Mouse (Mus musculus): Measurements from ENCODE around the gene Dll1. TPM values are rescaled to one million over a fixed set of nuclear protein-coding genes. Genes with fewer than 3 reads are reported as not detected.
A peak's percentile ranks its signal among the peaks of the same experiment; 100 is the strongest.

Dll1 gene
- polyA plus RNA-seq, 1 experiment from 2014 or later, result 18.5 TPM

DNA sequence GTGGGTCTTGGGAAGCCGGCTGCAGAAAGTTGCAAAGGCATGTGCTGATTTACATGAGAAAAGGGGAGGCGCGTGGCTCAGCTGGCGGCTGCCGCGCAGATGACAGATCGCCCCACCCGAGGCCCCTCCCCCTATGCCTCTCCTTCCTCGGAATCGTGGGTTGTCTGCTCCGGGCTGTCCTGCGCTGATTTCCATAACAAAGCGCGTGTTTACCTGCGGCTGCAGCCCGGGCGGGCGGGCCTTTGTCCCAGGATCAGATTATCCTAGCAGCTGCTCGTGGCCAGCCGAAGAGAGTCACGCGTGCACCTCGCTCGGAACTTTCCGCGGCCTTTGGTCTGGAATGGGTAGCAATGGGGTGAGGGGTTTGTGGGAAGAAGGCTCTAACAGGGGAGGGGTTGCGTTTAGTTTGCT, 4.0 kb upstream of the Dll1 start:
- Histone ChIP-seq H3K36me3 (ENCODE audit: control insufficient read depth, insufficient read depth) (no peaks in the 10 kb centered on the region), H3K4me3 (ENCODE audit: low read depth, low read length) (peak overlapping the region; percentile 43), H3K27me3 (replicated peaks; ENCODE audit: control insufficient read depth, insufficient read depth, low read length) (no peaks in the 10 kb centered on the region), H3K4me1 (replicated peaks; ENCODE audit: control insufficient read depth, insufficient read depth, low read length) (peaks cover 5% of the 10 kb centered on the region; the same call in 1 of the 2 replicates), H3K9me3 (ENCODE audit: control insufficient read depth) (no peaks in the 10 kb centered on the region), H3K4me2 (replicated peaks; ENCODE audit: low read depth) (peak overlapping the region; percentile 80), H3K9ac (ENCODE audit: low read depth, low read length) (peak overlapping the region; percentile 48), H3K27ac (ENCODE audit: low read depth, low read length) (no peak overlapping the region)
- peak; percentile 66 for ATAC-seq
- TF ChIP-seq CTCF (IDR thresholded peaks at IDR 0.05; ENCODE audit: low read depth), result no peak
- under 1% methylated on average over 27 of the region's 27 CpGs for WGBS

GRCm38 (mm10) chr17:15379741-15380526, 3.3 kb upstream of the Dll1 start:
- Histone ChIP-seq H3K9ac (ENCODE audit: low read depth, low read length) (peak overlapping the region; percentile 48; the same call in 1 of the 2 replicates), H3K27me3 (replicated peaks; ENCODE audit: control insufficient read depth, insufficient read depth, low read length) (no peaks in the 10 kb centered on the region), H3K4me2 (replicated peaks; ENCODE audit: low read depth) (peak overlapping the region; percentile 80), H3K4me1 (replicated peaks; ENCODE audit: control insufficient read depth, insufficient read depth, low read length) (peaks cover 5% of the 10 kb centered on the region; the same call in 1 of the 2 replicates), H3K36me3 (ENCODE audit: control insufficient read depth, insufficient read depth) (no peaks in the 10 kb centered on the region), H3K27ac (ENCODE audit: low read depth, low read length) (no peak overlapping the region), H3K4me3 (ENCODE audit: low read depth, low read length) (peak overlapping the region; percentile 43), H3K9me3 (ENCODE audit: control insufficient read depth) (no peaks in the 10 kb centered on the region)
- WGBS, result 26% methylated on average over 17 of the region's 17 CpGs
- no peak for TF ChIP-seq CTCF (IDR thresholded peaks at IDR 0.05; ENCODE audit: low read depth)
- ATAC-seq, result no peak

GRCm38 (mm10) chr17:15378413-15379109, 1.9 kb upstream of the Dll1 start:
- Histone ChIP-seq H3K27me3 (replicated peaks; ENCODE audit: control insufficient read depth, insufficient read depth, low read length) (no peaks in the 10 kb centered on the region), H3K4me2 (replicated peaks; ENCODE audit: low read depth) (no peak overlapping the region), H3K36me3 (ENCODE audit: control insufficient read depth, insufficient read depth) (no peaks in the 10 kb centered on the region), H3K27ac (ENCODE audit: low read depth, low read length) (no peak overlapping the region), H3K9me3 (ENCODE audit: control insufficient read depth) (no peaks in the 10 kb centered on the region), H3K4me3 (ENCODE audit: low read depth, low read length) (no peak overlapping the region), H3K9ac (ENCODE audit: low read depth, low read length) (no peak overlapping the region), H3K4me1 (replicated peaks; ENCODE audit: control insufficient read depth, insufficient read depth, low read length) (peaks cover 8% of the 10 kb centered on the region; the same call in 1 of the 2 replicates)
- TF ChIP-seq CTCF (IDR thresholded peaks at IDR 0.05; ENCODE audit: low read depth), result no peak
- no peak for ATAC-seq
- WGBS, result 56% methylated on average over 15 of the region's 15 CpGs

DNA sequence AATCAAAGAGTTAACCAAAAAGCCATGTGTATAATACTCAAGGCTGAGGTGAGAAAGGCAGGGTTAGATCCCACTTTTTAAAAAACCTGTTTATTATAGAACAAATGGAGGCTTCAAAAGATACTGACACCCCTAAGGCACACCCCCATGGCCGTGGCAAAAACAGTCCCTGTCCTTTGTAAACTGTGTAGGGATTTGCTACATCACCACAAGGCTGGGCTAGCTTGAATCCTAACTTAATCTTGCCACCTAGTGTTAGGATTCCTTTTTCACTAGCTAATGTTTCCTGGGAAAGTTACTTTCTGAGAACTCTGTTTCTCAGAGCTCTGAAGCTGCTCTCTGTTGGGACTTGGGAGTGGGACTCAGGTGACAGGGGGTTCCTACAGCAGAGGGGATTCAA, 1.2 kb upstream of the Dll1 start:
- ATAC-seq, result no peak
- Histone ChIP-seq H3K27ac (ENCODE audit: low read depth, low read length) (no peak overlapping the region), H3K36me3 (ENCODE audit: control insufficient read depth, insufficient read depth) (peaks cover 3% of the 10 kb centered on the region; the same call in 1 of the 2 replicates), H3K4me2 (replicated peaks; ENCODE audit: low read depth) (0 out of 2 replicates have a peak overlapping the region, but pooled peaks have one; percentile 11), H3K27me3 (replicated peaks; ENCODE audit: control insufficient read depth, insufficient read depth, low read length) (no peaks in the 10 kb centered on the region), H3K9ac (ENCODE audit: low read depth, low read length) (no peak overlapping the region), H3K4me3 (ENCODE audit: low read depth, low read length) (no peak overlapping the region), H3K9me3 (ENCODE audit: control insufficient read depth) (no peaks in the 10 kb centered on the region), H3K4me1 (replicated peaks; ENCODE audit: control insufficient read depth, insufficient read depth, low read length) (peaks cover 14% of the 10 kb centered on the region)
- 10% methylated on average over 1 of the region's 1 CpGs for WGBS
- peak; percentile 82 for TF ChIP-seq CTCF (IDR thresholded peaks at IDR 0.05; ENCODE audit: low read depth)

- peak overlapping the region; percentile 85 for H3K9ac ChIP-seq (ENCODE audit: low read depth, low read length)
- no peaks in the 10 kb centered on the region for H3K9me3 ChIP-seq (ENCODE audit: control insufficient read depth)
- H3K4me3 ChIP-seq (ENCODE audit: low read depth, low read length), result peak overlapping the region; percentile 86
- no peaks in the 10 kb centered on the region for H3K27me3 ChIP-seq (replicated peaks; ENCODE audit: control insufficient read depth, insufficient read depth, low read length)
- H3K36me3 ChIP-seq (ENCODE audit: control insufficient read depth, insufficient read depth), result peaks cover 5% of the 10 kb centered on the region; the same call in 1 of the 2 replicates
- peak overlapping the region; percentile 79 for H3K4me2 ChIP-seq (replicated peaks; ENCODE audit: low read depth)
- TF ChIP-seq CTCF (IDR thresholded peaks at IDR 0.05; ENCODE audit: low read depth), result no peak
- H3K27ac ChIP-seq (ENCODE audit: low read depth, low read length), result peak overlapping the region; percentile 90
- H3K4me1 ChIP-seq (replicated peaks; ENCODE audit: control insufficient read depth, insufficient read depth, low read length), result peaks cover 19% of the 10 kb centered on the region
- WGBS, result 0% methylated on average over 69 of the region's 69 CpGs
- peak; percentile 62 for ATAC-seq
Observed at GRCm38 (mm10) chr17:15375701-15376493, 775 bp downstream of the Dll1 start.
